Mouse (Mus musculus) kidney, adult 2 months (tissue): ENCODE results near the gene Frat2. TPM values are rescaled to one million over a fixed set of nuclear protein-coding genes. Genes with fewer than 3 reads are reported as not detected.

Experiments used
- DNase-seq: peaks from one replicate; pipeline ENCODE4 v3.0.0; 2021
- H3K27ac ChIP-seq: fragments of 200-500 bp; 2 replicates; pipeline ENCODE4 v1.5.1; 2012; ENCODE audit warnings: low read depth, low read length, control low read depth, inconsistent platforms; ENCODE audit not compliant: insufficient read depth
- H3K27me3 ChIP-seq: fragments of 200-500 bp; replicated peaks from 2 replicates; pipeline ENCODE4 v1.6.1; 2012; ENCODE audit warnings: mild to moderate bottlenecking, moderate library complexity, low read length, inconsistent platforms; ENCODE audit not compliant: control insufficient read depth, insufficient read depth
- H3K36me3 ChIP-seq: fragments of 200-500 bp; 2 replicates; pipeline ENCODE4 v1.6.1; 2012; ENCODE audit warnings: mild to moderate bottlenecking, moderate library complexity, low read length, inconsistent platforms; ENCODE audit not compliant: control insufficient read depth, insufficient read depth
- H3K4me1 ChIP-seq: fragments of 200-500 bp; 2 replicates; pipeline ENCODE4 v1.6.1; 2011; ENCODE audit warnings: low read length; ENCODE audit not compliant: control insufficient read depth, insufficient read depth
- H3K4me3 ChIP-seq: fragments of 200-500 bp; 2 replicates; pipeline ENCODE4 v1.5.1; 2011; ENCODE audit warnings: mild to moderate bottlenecking, low read depth, low read length, control low read depth; ENCODE audit not compliant: insufficient read depth
- CTCF ChIP-seq: fragments of 200-500 bp; conservative IDR thresholded peaks from 2 replicates; pipeline ENCODE4 v1.5.1; 2011; ENCODE audit warnings: low read depth, mild to moderate bottlenecking, control low read depth, low read length, moderate library complexity, mixed read lengths; ENCODE audit not compliant: insufficient read depth, insufficient read length
- POLR2A ChIP-seq: fragments of 200-500 bp; IDR thresholded peaks from one replicate; pipeline ENCODE4 v1.6.1; 2011; ENCODE audit warnings: low read depth, low read length, control low read depth
- WGBS: fragments of 180-500 bp; shearing (Covaris S2); methylation state at CpG from one replicate; pipeline ENCODE4 v1.1.7; 2018; 5-methylcytosine and 5-hydroxymethylcytosine counted together
- polyA plus RNA-seq: library from polyadenylated mRNA; depleted of rRNA; stranded (reverse); fragments of >200 nt; gene quantifications from 2 replicates; pipeline ENCODE4 v1.2.3, GENCODE M21; 2012

The Frat2 gene
- polyA plus RNA-seq, 1 experiment, result 1.4 TPM

DNA sequence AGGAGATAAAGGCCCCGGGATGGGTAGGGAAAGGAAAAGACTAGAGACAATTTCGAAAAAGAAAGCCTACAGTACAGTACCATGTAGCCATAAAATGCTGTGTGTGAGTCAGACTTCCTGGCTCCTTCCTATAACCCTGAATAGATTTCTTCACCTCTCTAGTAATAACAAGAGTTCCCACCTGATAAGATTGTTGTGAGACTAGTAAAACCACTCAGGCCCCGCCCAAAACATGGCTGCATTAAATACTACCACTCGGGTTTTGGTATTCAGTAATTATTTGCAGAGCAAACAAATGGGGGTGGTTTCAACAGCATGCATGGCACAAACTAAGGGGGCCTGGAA lies 10.0 kb downstream of the Frat2 start:
- Histone ChIP-seq H3K36me3 (no peaks in the 10 kb centered on the region), H3K27me3 (no peaks in the 10 kb centered on the region), H3K27ac (no peak overlapping the region), H3K4me1 (no peaks in the 10 kb centered on the region), H3K4me3 (no peak overlapping the region)
- no peak for TF ChIP-seq CTCF
- no peak for TF ChIP-seq POLR2A
- WGBS, result 60% methylated on average over 4 of the region's 4 CpGs
- no peak for DNase-seq

DNA sequence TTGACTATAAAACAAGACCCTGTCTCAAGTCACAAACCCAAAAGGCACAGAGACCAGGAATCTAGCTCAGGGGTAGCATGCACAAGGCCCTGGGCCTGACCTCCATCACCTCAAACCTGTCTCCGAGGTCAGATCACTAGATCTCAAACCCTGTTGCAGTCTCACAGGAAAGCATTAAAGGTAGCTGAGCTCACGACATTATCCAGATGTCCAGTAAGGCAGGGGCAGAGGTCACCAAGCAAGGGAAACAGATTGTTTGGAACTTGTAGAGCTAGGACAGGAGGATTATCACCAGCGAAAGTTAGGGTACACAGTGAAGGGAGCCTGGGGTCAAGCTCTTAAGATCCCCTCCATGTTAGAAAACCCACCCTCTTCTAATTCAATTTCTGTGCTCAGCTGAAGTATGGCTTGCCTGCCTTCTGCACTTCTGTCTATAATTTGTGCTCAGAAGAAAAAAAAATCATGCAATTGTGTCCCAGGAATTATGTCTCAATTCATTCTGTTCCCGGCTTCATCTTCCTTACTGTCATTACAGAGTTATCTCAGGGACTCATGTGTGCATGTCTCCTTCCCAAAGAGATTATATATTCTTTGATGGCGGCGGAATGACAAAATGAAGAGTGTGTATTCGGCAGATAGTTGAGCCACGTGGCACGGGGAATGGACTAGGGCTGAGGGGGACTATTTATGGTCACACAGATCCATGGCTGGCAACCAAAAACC lies 10.6 kb downstream of the Frat2 start:
- 78% methylated on average over 9 of the region's 9 CpGs for WGBS
- no peak for TF ChIP-seq POLR2A
- TF ChIP-seq CTCF, result no peak
- Histone ChIP-seq H3K4me1 (no peaks in the 10 kb centered on the region), H3K27me3 (no peaks in the 10 kb centered on the region), H3K4me3 (no peak overlapping the region), H3K27ac (no peak overlapping the region), H3K36me3 (no peaks in the 10 kb centered on the region)
- no peak for DNase-seq

DNA sequence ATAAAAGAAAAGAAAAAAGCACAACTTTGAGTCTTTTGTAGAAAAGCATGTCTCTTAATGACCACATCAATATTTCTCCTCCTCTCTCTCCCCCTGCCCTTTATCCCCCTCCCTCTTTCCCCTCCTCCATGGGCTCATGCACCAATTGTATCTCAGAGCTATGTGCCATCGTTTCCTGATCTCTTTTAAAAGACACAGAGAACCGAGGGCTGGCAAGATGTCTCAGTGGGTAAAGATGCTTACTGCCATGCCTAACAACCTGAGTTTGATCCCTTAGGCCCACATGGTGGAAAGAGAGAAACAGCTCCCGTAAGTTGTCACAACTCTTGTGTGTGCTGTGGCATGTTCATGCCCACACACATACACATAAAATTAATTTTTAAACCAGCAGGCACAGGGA lies 11.2 kb downstream of the Frat2 start:
- TF ChIP-seq CTCF, result no peak
- no peak for TF ChIP-seq POLR2A
- Histone ChIP-seq H3K4me1 (no peaks in the 10 kb centered on the region), H3K36me3 (no peaks in the 10 kb centered on the region), H3K4me3 (no peak overlapping the region), H3K27ac (no peak overlapping the region), H3K27me3 (no peaks in the 10 kb centered on the region)
- whole genome bisulfite sequencing, result 63% methylated on average over 3 of the region's 3 CpGs
- no peak for DNase-seq

DNA sequence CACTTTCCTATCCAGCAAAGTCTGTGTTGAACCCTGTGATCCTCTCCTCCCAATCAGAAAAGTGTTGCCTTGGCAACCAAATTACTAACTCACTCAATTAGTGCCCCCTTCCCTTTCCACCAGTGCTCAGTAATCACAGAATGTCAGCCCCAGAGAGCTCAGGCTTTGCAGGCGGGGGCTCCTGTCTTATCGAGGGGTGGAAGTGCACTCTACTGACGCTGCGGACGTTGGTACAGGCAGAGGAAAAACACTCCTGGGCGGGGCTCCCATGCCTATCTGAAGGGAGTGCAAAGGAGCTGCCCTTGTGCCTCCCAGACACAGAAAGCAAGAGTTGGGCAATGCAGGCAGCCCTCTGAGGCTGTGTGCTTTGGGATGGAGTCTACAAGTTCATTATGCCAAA lies 12.1 kb downstream of the Frat2 start:
- no peaks in the 10 kb centered on the region for H3K27me3 ChIP-seq
- no peaks in the 10 kb centered on the region for H3K4me1 ChIP-seq
- H3K27ac ChIP-seq, result no peak overlapping the region
- DNase-seq, result no peak
- no peak overlapping the region for H3K4me3 ChIP-seq
- TF ChIP-seq POLR2A, result no peak
- WGBS, result 16% methylated on average over 6 of the region's 6 CpGs
- no peaks in the 10 kb centered on the region for H3K36me3 ChIP-seq

DNA sequence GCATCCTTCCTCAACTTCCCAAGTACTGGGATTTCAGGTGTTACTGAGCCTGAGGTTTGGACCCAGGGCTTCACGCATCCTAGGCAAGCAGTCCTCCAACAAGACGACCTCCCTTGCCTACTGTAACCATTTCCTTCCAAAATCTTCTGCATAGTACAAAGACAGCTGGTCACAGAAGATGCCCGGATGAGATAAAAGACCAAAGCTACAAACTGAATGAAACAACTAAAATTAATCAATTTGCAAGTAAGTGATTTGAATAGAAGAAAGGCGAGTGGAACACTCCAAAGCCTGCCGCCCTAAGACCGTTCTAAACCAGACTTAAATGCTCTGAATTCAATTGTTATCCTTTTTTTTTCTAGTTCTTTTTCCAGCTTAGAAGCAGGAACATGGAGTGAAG lies 12.5 kb downstream of the Frat2 start:
- 68% methylated on average over 6 of the region's 6 CpGs for WGBS
- Histone ChIP-seq H3K36me3 (no peaks in the 10 kb centered on the region), H3K4me3 (no peak overlapping the region), H3K27ac (no peak overlapping the region), H3K27me3 (no peaks in the 10 kb centered on the region), H3K4me1 (no peaks in the 10 kb centered on the region)
- TF ChIP-seq POLR2A, result no peak
- no peak for TF ChIP-seq CTCF
- DNase-seq, result no peak

DNA sequence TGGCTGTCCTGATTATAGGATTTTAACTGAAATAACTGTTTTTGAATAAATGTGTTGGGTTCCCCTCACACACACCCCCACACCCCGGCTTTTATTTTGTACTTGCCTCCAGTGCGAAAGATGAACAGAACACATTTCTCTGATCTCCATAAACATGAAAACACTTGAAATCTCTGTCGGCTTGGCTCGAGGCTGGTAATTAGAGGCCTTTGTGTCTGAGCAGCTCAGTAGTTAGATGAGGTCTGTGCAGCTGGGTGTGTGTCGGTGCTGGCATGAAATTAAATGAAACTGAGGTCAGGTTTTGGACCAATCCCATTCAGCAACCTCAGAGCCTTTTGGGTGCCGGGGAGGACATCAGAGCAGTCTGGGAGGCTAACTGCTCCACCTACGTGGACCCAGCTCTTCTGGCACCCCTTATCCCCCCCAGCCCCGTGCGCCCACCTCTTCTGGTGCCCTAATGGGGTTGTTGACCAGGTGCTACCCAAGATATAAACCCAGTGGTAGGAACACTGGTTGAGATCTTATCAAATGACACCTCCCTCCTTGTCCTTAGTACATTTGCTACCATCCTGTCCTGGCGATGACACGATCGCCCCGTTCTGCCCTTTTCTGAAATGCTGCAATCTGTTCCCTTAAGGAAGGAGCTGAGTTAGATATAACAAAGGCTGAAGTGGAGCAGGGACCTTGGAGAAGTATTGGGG lies 15.3 kb downstream of the Frat2 start:
- TF ChIP-seq CTCF (no peak), POLR2A (no peak)
- 86% methylated on average over 13 of the region's 13 CpGs for WGBS

DNA sequence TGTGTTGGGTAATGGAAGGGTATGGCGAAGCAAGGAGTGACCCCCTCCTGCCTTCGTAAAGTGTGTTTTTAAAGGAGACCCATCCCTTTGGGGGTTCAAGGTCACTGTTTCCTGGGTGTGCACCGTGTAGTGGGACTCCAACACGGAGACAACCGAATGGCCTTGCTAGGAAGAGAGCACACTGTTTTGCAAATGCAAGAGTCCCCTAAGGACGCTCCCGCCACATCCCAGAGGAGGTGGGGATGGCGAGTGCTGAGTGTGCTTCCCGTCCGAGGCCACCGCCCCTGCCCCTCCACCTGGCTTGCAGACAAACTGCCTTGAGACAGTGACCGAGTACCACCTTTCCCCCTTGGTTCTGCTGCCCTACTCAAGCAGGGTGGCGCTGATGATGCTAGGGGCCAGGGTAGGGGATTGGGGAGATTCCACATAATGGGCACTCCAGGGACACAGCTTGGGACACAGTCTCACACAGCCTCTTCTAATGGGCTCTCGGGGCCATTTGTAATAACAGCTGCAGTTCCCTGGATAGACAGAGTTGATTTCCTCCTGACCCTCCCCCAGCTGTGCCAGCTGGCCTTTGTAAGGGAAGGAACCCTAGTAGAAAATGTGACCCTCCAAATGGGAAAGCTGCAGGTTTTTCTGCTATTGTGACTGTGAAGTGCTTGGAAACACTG lies 16.1 kb downstream of the Frat2 start:
- H3K36me3 ChIP-seq, result no peaks in the 10 kb centered on the region
- WGBS, result 50% methylated on average over 14 of the region's 14 CpGs
- TF ChIP-seq CTCF (no peak), POLR2A (no peak)
- H3K4me3 ChIP-seq, result no peak overlapping the region
- peaks cover 2% of the 10 kb centered on the region; the same call in 1 of the 2 replicates for H3K4me1 ChIP-seq
- no peaks in the 10 kb centered on the region for H3K27me3 ChIP-seq
- DNase-seq, result no peak
- H3K27ac ChIP-seq, result no peak overlapping the region

More for the DNA sequence above, 15.3 kb downstream of the Frat2 start:
- DNase-seq, result no peak
- H3K27ac ChIP-seq, result no peak overlapping the region
- peaks cover 2% of the 10 kb centered on the region; the same call in 1 of the 2 replicates for H3K4me1 ChIP-seq
- H3K4me3 ChIP-seq, result no peak overlapping the region
- H3K27me3 ChIP-seq, result no peaks in the 10 kb centered on the region
- H3K36me3 ChIP-seq, result no peaks in the 10 kb centered on the region
